Mouse (Mus musculus) layer of hippocampus, adult 2 months (tissue): ENCODE results near the gene Setd4. TPM values are rescaled to one million over a fixed set of nuclear protein-coding genes. Genes with fewer than 3 reads are reported as not detected.
"Not testable (repeated sequence)": the region's sequence is repeated elsewhere in the genome, so short reads cannot be mapped to it uniquely, and the experiment has no call there.

Source experiments
- DNase-seq, 2 experiments: peaks; one replicate each; pipeline ENCODE4 v3.0.0; 2022; ENCODE audit warnings: low spot score in 2 of 2
- H3K27ac ChIP-seq: fragments of 200-600 bp; 2 replicates; pipeline ENCODE4 v1.8.1; 2022
- H3K4me3 ChIP-seq: fragments of 200-600 bp; 2 replicates; pipeline ENCODE4 v1.8.1; 2022; ENCODE audit warnings: mild to moderate bottlenecking
- CTCF ChIP-seq: fragments of 200-600 bp; conservative IDR thresholded peaks from 2 replicates; pipeline ENCODE4 v1.8.1; 2022; ENCODE audit warnings: antibody characterized with exemption, mild to moderate bottlenecking, moderate library complexity
- long read RNA-seq, 2 experiments: library from polyadenylated mRNA; stranded (forward); transcript quantifications; one replicate each; pipeline ENCODE4 v2.0.0; 2021; ENCODE audit warnings: borderline mapping rate in 2 of 2
- total RNA-seq, 2 experiments: library from RNA; stranded (reverse); gene quantifications; 2 replicates each; pipeline ENCODE4 v1.2.3; 2021

Gene Setd4
- 10 to 100 TPM in 1 of 2 experiments, 1 to 10 TPM in 1; 9.6 to 12.9 TPM for total RNA-seq
- long read RNA-seq, experiment 1, partial matches to known transcripts: 0 of 8 reads
- long read RNA-seq, experiment 1, other reads (novel, unspliced or antisense): 8 of 8 reads
- long read RNA-seq, experiment 2, partial matches to known transcripts: 0 of 6 reads
- long read RNA-seq, experiment 2, other reads (novel, unspliced or antisense): 6 of 6 reads

DNA sequence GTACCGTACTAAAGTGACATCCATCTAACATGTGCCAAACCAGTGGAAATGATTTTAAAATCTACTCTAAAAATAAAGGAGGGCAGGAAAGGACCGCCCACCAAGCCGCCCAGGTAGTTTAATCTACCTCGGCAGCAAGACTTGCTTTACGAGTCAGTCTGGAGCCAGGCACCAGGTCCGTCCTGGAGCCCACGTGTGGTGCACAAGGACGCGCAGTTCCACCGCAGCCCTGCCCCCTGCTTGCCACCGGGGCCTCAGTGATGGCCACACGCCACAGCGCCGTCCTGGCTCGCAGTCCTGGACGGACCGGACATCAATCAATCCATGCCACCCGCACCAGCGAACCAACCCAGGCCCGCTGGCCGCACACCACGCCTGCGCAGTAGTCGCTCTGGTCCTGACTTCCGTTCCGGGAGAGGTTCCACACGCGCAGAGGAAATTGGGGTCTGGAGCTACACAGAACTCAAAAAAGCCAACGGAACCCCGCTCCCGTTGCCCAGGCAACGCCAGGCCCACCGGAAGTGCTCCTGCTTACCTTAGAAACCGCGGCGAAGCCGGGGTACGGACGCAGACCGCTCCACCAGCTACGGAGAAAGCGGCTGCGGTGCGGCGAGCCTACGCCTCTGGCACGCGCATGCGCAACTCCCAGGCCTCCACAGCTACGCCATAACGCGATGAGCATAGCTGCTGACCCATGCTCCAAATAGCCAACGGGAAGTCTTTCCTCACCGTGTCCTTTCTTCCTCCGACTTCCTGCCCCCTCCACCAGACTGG lies at the start of gene Setd4:
TSS of gene Setd4 (minus strand) at position 625 of the 774 bp plus-strand sequence.
- H3K4me3 ChIP-seq: peak within 1 kb of the TSS; percentile 62
- peak; percentile 19 for TF ChIP-seq CTCF
- peak; percentile 93 to 95 for DNase-seq
- peak within 1 kb of the TSS; percentile 93 for H3K27ac ChIP-seq

DNA sequence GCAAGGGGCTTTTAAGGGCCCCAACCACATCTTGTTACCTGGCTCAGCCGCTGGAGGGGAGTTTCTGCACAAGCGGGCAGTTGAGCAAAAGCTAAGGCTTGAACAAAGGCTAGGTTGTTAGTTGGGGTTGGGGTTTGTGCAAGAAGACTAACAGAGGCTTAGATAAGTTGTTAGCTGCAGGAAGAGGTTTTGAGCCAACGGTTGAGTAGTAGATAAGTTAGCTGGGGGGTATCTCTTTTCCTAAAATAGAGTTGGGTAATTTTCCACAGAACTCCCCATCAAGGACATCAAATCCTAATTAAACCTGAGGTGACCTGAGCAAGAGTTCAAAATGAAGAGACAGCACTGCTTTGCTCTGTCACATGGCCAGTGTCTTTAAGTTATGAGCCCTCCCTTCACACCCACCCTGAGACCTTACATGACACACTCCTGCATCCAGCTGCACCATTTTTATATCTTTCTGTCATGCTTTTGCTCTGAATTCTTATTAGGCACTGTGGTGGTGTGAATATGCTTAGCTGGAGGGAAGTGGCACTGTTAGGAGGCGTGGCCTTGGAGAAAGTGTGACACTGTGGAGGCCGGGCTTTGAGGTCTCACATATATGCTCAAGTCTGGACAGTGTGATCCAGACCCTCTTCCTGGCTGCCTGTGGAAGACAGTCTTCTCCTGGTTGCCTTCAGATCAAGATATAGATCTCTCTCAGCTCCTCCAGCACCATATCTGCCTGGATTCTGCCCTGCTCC lies 44.7 kb upstream of the Setd4 start:
- no peak for TF ChIP-seq CTCF
- H3K27ac ChIP-seq: no peak overlapping the region
- no peak for DNase-seq

DNA sequence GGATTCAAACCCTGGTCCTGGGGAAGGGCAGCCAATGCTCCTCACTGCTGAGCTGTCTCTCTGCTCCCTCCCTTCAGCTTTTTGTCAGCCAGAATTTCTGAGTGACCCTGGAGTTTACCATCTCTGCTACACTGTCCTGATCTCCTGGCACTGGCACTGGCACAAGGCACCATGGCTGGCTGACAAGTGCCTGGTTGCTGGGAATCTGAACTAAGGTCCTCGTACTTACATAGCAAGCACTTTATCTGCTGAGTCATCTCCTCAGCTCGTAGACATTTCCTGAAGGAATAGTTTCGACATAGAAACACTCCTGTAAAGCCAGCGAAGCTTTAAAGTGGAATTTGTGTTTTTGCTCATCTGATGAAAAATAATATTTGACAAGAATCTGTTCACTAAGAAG lies 40.1 kb upstream of the Setd4 start:
- DNase-seq: no peak
- no peak for TF ChIP-seq CTCF

More for the DNA sequence above, 44.7 kb upstream of the Setd4 start:
- no peak overlapping the region for H3K4me3 ChIP-seq

DNA sequence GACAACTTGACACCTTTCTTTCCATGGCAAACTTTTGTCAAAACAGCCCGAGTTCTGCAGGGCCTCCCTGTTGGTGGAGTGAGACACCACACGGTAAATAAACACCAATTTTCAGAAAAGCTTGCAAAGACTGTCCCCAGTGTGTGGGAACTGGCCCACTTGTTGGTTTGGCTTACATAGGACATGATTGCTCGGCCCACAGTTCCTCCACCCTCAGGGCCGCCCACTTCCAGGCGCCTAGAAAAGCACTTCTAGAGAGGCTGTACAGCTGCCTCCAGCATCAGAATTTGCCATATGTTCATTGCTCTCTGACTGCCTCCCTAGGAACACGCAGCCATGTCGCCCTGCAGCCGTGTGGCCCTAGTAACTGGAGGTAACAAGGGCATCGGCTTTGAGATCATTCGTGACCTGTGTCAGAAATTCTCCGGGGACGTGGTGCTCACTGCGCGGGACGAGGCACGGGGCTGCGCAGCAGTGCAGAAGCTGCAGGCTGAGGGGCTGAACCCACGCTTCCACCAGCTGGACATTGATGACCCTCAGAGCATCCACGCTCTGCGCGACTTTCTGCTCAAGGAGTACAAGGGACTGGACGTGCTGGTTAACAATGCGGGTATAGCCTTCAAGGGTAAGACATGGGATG lies 24.0 kb upstream of the Setd4 start, which contains the start of gene Gm5678:
TSS of gene Gm5678 (plus strand) at position 337 of the 640 bp plus-strand sequence.
- Histone ChIP-seq H3K4me3 (no peak within 1 kb of the TSS), H3K27ac (no peak within 1 kb of the TSS)
- peak; percentile 26 to 44 for DNase-seq
- TF ChIP-seq CTCF: no peak; the same call in 1 of the 2 replicates

More for the DNA sequence above, 40.1 kb upstream of the Setd4 start:
- no peak overlapping the region for H3K4me3 ChIP-seq
- no peak overlapping the region for H3K27ac ChIP-seq

DNA sequence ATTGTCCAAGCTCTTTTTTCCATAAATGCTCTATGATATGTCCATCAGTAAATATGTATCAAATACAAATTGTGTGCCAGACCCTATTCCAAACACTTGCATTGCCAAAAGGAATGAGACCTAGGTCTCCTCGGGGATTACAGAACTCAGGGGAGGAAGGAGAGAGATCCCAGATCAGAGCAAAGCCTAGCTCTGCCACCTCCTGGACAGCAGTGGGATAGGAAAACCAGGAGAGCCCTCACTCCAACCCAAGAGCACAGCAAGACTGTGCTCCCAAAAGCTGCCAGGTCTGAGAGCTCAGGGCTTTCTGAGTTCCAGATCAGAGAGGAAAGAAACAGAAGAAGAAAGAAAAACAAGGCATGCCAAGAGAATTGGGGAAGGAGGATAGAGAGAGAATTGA lies 22.9 kb upstream of the Setd4 start:
- no peak overlapping the region for H3K27ac ChIP-seq
- peak; percentile 18 to 55 for DNase-seq
- peak; percentile 81 for TF ChIP-seq CTCF

DNA sequence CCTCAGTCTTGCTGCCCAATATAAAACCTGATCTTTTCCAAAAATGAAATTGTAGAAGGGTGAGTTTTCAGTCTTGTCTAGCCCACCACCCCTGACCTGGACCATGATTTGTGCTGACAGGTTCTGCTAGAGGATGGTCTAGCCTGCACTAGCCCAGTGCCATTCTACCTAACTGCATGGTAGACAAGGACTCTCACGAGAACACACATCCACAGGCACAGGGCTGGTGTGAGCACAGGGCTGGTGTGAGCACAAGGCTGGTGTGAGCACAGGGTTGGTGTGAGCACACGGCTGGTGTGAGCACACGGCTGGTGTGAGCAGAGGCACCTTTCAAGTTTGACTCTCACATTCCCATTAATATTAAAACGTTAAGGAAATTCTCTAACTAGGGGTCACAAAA lies 20.8 kb upstream of the Setd4 start:
- H3K27ac ChIP-seq: no peak overlapping the region
- DNase-seq: no peak
- H3K4me3 ChIP-seq: no peak overlapping the region
- TF ChIP-seq CTCF: no peak

More for the DNA sequence above, 22.9 kb upstream of the Setd4 start:
- no peak overlapping the region for H3K4me3 ChIP-seq

DNA sequence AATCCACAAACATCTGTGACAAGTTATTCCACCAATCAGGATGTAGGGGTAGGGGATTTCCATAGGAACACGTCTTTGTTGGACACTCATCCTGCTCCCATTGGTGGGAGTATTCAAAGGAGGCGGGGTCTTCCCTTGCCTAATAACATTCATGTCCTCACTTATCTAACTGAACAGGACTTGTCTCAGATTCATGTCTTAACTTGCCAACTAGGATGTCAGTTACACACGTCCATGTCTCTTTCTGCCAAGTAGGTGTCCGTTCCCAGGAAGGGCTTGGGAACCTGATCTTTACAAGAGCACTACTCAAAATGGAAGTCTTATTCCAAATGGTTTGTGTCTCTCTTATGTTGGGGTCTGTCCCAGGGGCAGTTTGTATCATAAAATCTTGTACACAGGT lies 19.9 kb upstream of the Setd4 start:
- H3K4me3 ChIP-seq, H3K27ac ChIP-seq, DNase-seq: not testable (repeated sequence)

DNA sequence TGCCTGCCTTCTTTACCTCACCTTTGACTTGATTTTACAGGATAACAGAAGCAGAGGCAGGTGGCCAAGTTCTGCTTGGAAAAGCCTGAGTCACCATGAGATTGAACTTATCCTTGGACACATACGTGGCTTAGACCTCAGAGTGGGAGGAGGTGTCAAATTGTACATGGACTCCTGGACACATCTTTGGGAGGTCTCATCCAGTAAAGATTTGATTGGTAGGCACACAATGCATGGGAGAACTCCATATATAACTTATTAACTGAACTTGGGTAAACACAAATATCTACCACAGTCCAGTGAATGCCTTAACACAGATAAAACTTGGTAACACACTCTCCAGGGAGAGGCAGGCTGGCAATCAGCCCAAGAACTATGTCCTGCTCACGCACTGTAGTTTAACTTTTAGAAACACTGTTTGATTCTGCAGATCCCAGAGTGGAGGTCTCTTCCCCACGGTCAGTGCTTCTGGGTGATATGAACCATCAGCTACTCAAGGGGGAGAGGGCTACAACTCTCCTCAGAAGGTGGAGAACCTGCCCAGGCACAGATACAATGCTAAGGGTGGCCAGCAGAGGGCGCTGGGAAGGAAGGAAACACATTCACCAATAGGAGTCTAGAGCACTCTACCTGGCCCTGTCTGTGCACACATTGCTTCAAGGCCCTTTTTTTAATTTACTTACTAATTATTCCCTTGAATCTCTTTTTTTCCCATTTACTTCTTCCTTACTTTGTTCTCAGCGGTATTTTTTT lies 11.4 kb upstream of the Setd4 start:
- no peak overlapping the region for H3K27ac ChIP-seq
- peak; percentile 32 to 76 for DNase-seq
- H3K4me3 ChIP-seq: no peak overlapping the region
- TF ChIP-seq CTCF: peak; percentile 90

DNA sequence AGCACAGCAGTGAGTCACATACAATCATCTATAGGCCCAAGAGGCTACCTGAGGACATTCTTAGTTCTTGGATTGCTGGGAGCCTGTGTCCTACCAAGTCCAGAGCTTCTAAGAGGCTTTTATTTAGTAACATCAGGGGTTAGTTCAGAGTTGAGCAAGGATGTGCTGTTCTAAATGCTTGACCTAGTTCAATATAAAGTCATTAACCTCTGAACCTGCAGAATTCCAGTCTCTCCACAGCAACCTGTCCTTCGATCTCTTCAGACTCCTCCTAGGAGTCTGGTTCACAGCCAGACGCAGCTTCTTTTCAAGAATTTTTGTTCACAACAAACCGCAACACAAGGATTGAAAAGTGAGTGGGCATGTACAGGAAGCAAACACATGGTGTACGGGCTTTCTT lies 7.1 kb upstream of the Setd4 start:
- TF ChIP-seq CTCF: no peak
- Histone ChIP-seq H3K27ac (no peak overlapping the region), H3K4me3 (no peak overlapping the region)
- DNase-seq: no peak

DNA sequence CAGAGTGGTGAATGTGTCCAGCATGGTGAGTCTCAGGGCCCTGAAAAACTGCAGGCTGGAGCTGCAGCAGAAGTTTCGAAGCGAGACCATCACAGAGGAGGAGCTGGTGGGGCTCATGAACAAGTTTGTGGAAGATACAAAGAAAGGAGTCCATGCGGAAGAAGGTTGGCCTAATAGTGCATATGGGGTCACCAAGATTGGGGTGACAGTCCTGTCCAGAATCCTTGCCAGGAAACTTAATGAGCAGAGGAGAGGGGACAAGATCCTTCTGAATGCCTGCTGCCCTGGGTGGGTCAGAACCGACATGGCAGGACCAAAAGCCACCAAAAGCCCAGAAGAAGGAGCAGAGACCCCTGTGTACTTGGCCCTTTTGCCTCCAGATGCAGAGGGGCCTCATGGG lies 5.9 kb upstream of the Setd4 start:
- no peak for TF ChIP-seq CTCF

DNA sequence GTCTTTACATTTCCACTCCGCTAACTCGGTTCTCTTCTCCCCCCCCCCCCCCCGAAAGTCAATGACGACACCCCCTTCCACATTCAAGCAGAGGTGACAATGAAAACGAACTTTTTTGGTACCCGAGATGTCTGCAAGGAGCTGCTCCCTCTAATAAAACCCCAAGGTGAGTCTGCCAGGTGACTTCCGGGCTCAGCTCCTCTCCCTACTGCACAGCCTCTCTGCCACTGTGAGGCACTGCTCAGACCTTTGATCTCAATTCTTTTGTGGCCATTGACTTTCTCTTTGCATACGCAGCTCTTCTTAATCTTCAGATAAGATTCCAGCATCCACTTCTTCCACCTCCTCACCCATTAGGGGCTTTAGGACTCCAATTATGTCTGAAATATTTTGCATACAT lies 4.9 kb upstream of the Setd4 start:
- no peak overlapping the region for H3K4me3 ChIP-seq
- H3K27ac ChIP-seq: no peak overlapping the region
- DNase-seq: peak in 1 of 2 experiments; percentile 2
- TF ChIP-seq CTCF: no peak

More for the DNA sequence above, 5.9 kb upstream of the Setd4 start:
- H3K27ac ChIP-seq: no peak overlapping the region
- H3K4me3 ChIP-seq: no peak overlapping the region
- DNase-seq: peak in 1 of 2 experiments; percentile 4

DNA sequence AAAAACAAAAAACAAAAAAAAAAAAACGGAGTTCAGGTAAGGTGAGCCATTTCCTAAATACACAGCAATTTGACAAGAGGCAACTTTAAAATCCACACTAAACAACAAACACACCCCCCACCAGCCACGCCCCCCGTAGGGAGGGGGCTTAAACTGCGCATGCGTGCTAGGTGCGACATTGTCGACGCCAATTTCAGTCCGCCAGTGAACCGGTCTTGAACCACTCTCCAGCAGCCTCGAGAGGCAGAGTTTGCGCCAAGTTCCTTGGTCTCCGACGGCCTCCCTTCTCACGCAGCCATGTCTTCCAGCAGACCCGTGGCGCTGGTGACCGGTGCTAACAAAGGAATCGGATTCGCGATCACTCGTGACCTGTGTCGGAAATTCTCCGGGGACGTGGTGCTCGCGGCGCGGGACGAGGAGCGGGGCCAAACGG lies 3.8 kb upstream of the Setd4 start:
- no peak for TF ChIP-seq CTCF
- Histone ChIP-seq H3K27ac (peak overlapping the region; percentile 86), H3K4me3 (peak overlapping the region; percentile 84)

More for the DNA sequence above, 3.8 kb upstream of the Setd4 start:
- DNase-seq: peak; percentile 81 to 83
